Mouse (Mus musculus) spleen, adult 2 months (tissue): ENCODE measurements at regions not wholly inside any gene's neighbourhood (a gene's known extent, or its start where the extent isn't known, plus 50 kb on each side); places are given as distances from the start of the nearest gene placed in this dataset.

Experiments
- DNase-seq, 2 experiments: peaks; one replicate each; pipeline versions ENCODE4 v3.0.0 to v3.0.0-alpha.2; 2012 to 2021; ENCODE audit warnings: low spot score in 2 of 2, low read depth in 1 of 2
- H3K27ac ChIP-seq: fragments of 200-500 bp; 2 replicates; pipeline ENCODE4 v1.5.1; 2012; ENCODE audit warnings: low read length, inconsistent platforms; ENCODE audit not compliant: insufficient read depth
- H3K27me3 ChIP-seq: fragments of 200-500 bp; 2 replicates; pipeline ENCODE4 v1.6.1; 2012; ENCODE audit warnings: mild to moderate bottlenecking, moderate library complexity, low read length, inconsistent platforms; ENCODE audit not compliant: control insufficient read depth, insufficient read depth
- H3K36me3 ChIP-seq: fragments of 200-500 bp; 2 replicates; pipeline ENCODE4 v1.6.1; 2012; ENCODE audit warnings: mild to moderate bottlenecking, low read length, inconsistent platforms; ENCODE audit not compliant: control insufficient read depth, insufficient read depth
- H3K4me1 ChIP-seq: fragments of 200-500 bp; 2 replicates; pipeline ENCODE4 v1.6.1; 2011; ENCODE audit warnings: inconsistent platforms; ENCODE audit not compliant: control insufficient read depth, insufficient read depth, insufficient read length
- H3K4me3 ChIP-seq: fragments of 200-500 bp; 2 replicates; pipeline ENCODE4 v1.5.1; 2011; ENCODE audit warnings: mild to moderate bottlenecking, inconsistent platforms; ENCODE audit not compliant: insufficient read depth, insufficient read length; ENCODE audit errors: extremely low read depth
- CTCF ChIP-seq: fragments of 200-500 bp; IDR thresholded peaks from 2 replicates; pipeline ENCODE4 v1.5.1; 2011; ENCODE audit warnings: mild to moderate bottlenecking, inconsistent platforms; ENCODE audit not compliant: insufficient read depth, insufficient read length, insufficient replicate concordance; ENCODE audit errors: extremely low read depth
- POLR2A ChIP-seq: fragments of 200-500 bp; IDR thresholded peaks from 2 replicates; pipeline ENCODE4 v1.6.1; 2011; ENCODE audit warnings: low read depth, low read length, inconsistent platforms
- WGBS: fragments of 180-500 bp; shearing (Covaris S2); methylation state at CpG from one replicate; pipeline ENCODE4 v1.1.7; 2018; 5-methylcytosine and 5-hydroxymethylcytosine counted together

- no peak for DNase-seq
- H3K27ac ChIP-seq: no peak overlapping the region
- 75% methylated on average over 3 of the region's 3 CpGs for WGBS
Measured at GRCm38 (mm10) chr16:55540336-55541015, 242.7 kb upstream of the Zpld1 start.

GRCm38 (mm10) chr16:55539179-55539578, 241.4 kb upstream of the Zpld1 start:
- Histone ChIP-seq H3K4me1 (no peaks in the 10 kb centered on the region), H3K27me3 (no peaks in the 10 kb centered on the region), H3K4me3 (no peak overlapping the region), H3K27ac (no peak overlapping the region), H3K36me3 (no peaks in the 10 kb centered on the region)
- DNase-seq: no peak
- WGBS: 84% methylated on average over 1 of the region's 1 CpGs
- TF ChIP-seq POLR2A (no peak), CTCF (no peak)

More at GRCm38 (mm10) chr16:55540336-55541015, 242.7 kb upstream of the Zpld1 start:
- Histone ChIP-seq H3K4me3 (no peak overlapping the region), H3K4me1 (no peaks in the 10 kb centered on the region), H3K27me3 (no peaks in the 10 kb centered on the region), H3K36me3 (no peaks in the 10 kb centered on the region)
- TF ChIP-seq CTCF (no peak), POLR2A (no peak)

- no peak for DNase-seq
- 94% methylated on average over 5 of the region's 5 CpGs for WGBS
Measured at GRCm38 (mm10) chr16:55537548-55537947, 239.8 kb upstream of the Zpld1 start.

GRCm38 (mm10) chr16:55532686-55533085, 234.9 kb upstream of the Zpld1 start:
- TF ChIP-seq CTCF (no peak), POLR2A (no peak)
- H3K27ac ChIP-seq: no peak overlapping the region
- H3K27me3 ChIP-seq: no peaks in the 10 kb centered on the region
- no peak for DNase-seq
- no peaks in the 10 kb centered on the region for H3K4me1 ChIP-seq
- WGBS: 88% methylated on average over 3 of the region's 3 CpGs
- no peak overlapping the region for H3K4me3 ChIP-seq
- H3K36me3 ChIP-seq: no peaks in the 10 kb centered on the region

More at GRCm38 (mm10) chr16:55537548-55537947, 239.8 kb upstream of the Zpld1 start:
- Histone ChIP-seq H3K27ac (no peak overlapping the region), H3K36me3 (no peaks in the 10 kb centered on the region), H3K4me3 (no peak overlapping the region), H3K4me1 (no peaks in the 10 kb centered on the region), H3K27me3 (no peaks in the 10 kb centered on the region)
- TF ChIP-seq CTCF (no peak), POLR2A (no peak)

- H3K4me3 ChIP-seq: no peak overlapping the region
- TF ChIP-seq POLR2A (no peak), CTCF (no peak)
- no peaks in the 10 kb centered on the region for H3K4me1 ChIP-seq
- no peaks in the 10 kb centered on the region for H3K36me3 ChIP-seq
- no peak overlapping the region for H3K27ac ChIP-seq
- H3K27me3 ChIP-seq: no peaks in the 10 kb centered on the region
- no peak for DNase-seq
Measured at GRCm38 (mm10) chr16:55530844-55531243, 233.1 kb upstream of the Zpld1 start.

GRCm38 (mm10) chr16:55527680-55528079, 229.9 kb upstream of the Zpld1 start:
- no peaks in the 10 kb centered on the region for H3K4me1 ChIP-seq
- DNase-seq: no peak
- no peak overlapping the region for H3K27ac ChIP-seq
- H3K36me3 ChIP-seq: no peaks in the 10 kb centered on the region
- no peaks in the 10 kb centered on the region for H3K27me3 ChIP-seq
- H3K4me3 ChIP-seq: no peak overlapping the region
- 92% methylated on average over 5 of the region's 5 CpGs for WGBS
- TF ChIP-seq CTCF: no peak
- TF ChIP-seq POLR2A: no peak

GRCm38 (mm10) chr16:55526230-55526842, 228.6 kb upstream of the Zpld1 start:
- WGBS: 73% methylated on average over 5 of the region's 5 CpGs
- no peaks in the 10 kb centered on the region for H3K27me3 ChIP-seq

More at GRCm38 (mm10) chr16:55526230-55526842, 228.6 kb upstream of the Zpld1 start:
- Histone ChIP-seq H3K4me3 (no peak overlapping the region), H3K27ac (no peak overlapping the region), H3K4me1 (no peaks in the 10 kb centered on the region), H3K36me3 (no peaks in the 10 kb centered on the region)
- TF ChIP-seq POLR2A (no peak), CTCF (no peak)
- DNase-seq: no peak
